Mouse (Mus musculus) urinary bladder, postnatal 10 days (tissue): ENCODE results near the gene Cryl1.

Source experiments
- DNase-seq: peaks from one replicate; pipeline ENCODE4 v3.0.0; 2022; ENCODE audit warnings: low spot score

Gene Cryl1

GRCm38 (mm10) chr14:57398065-57398757 is at the start of gene Cryl1:
Gene Cryl1, minus strand, starts transcription at chr14:57398529.
- DNase-seq, result peak; percentile 79

DNA sequence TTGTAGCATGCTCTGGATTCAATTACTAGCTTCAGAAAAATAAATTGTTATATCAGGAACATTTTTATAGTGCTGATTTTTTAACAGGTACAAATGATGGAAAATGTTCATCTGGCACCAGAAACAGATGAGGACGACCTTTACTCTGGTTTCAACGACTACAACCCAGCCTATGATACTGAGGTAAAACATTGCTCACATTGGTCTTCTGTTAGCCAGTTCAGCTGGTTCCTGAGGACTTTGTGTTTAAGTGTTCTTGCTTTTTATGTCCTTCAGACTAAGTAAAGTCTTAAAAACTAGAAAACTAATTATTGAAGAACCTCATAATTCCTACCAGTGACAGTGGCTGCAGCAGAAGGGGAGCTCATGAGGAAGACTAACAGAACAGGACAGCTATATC is 32.1 kb upstream of the Cryl1 start:
- no peak for DNase-seq

- DNase-seq, result no peak
Observed at GRCm38 (mm10) chr14:57424212-57424561, 25.9 kb upstream of the Cryl1 start.

DNA sequence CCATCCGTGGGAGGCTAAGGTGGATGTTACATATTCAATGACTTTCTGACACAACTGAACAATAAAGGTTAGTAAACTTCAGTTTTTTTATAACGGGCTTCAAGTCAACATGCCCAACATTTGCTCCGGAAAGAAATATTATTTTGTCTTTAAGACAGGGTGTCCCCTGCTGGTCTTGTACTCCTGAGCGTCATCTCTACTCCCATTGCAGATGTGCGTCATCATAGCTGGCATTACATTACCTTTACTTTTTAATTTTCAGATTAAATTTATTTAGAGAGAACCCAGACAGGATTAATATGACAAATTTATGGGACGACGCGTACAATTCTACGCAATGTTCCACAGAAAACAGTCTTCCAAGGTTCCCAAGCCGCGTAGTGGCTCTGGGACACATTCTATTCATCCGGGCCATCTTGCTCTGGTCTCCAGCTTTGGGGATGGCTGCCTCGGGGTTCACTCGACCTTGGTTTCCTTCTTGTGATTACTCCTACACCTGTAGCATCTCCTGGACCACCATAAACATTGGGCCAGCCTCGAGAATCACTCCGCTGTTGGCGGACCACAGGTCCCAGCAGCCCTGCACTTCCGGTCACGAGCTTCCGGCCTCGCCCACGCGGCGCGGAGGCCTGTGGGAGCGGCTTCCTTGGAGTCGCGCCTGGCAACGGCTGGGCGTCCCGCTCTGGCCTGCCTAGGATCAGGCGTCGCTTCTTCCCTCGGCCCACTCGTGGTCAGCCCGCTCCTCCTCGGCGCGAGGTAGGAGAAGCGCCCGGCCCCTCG is 25.3 kb upstream of the Cryl1 start, which contains the start of gene Ift88:
Gene Ift88, plus strand, starts transcription at position 631 of the 780 bp plus-strand sequence.
- peak; percentile 73 for DNase-seq

DNA sequence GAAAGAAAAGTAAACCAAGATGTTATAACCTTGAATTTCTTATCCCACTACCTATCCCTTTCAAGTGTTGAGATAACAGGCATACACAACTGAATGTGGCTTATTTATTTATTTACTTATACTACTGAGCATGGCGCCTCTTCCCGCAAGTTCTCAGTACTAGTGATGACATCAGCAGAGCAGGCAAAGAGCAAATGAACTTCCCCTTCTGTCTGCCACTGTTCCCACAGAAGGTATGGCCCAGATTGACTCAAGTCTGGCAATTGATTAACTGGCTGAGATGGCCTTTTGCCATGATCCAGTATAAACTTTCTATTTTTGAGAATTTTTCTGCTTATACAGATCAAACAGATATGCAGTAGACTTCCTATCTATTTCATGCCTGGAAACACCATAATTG is 18.9 kb upstream of the Cryl1 start:
- DNase-seq, result no peak

DNA sequence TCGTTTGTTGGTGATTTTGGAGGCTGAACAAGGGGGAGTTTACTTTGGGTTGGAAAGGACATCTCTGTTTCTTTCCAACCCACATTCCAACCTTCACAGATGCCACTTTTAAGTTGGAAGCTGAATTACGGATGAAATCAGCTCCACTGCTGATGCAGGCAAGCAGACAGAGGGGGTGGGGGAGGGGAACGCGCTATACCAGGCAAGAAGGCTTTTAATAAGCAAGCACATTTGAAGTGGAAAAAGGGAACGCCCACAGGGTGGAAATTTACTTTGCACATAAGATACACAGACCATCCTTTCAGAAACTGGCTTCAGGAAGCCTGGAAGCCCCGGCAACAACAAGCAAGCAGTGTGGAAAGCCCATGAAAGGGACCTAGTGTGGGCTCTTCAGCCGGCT is 13.8 kb upstream of the Cryl1 start:
- no peak for DNase-seq

DNA sequence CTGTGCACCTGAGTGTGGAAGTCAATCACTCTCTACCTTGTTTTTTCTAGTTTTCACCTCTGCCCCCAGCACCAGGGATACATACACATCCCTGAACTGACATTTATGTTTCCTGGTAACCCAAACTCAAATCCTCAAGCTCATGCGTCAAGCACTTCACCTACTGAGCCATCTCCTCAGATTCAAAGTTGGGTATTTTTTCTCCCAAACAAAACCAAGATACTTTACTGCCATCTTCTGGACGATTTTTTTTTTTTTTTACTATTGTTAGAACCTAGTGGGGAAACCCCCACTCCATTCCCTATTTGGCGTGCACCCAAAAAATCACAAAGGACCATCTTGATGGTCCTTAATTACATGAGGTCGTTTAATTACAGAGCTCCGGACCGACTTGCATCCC is 10.8 kb upstream of the Cryl1 start:
- no peak for DNase-seq

DNA sequence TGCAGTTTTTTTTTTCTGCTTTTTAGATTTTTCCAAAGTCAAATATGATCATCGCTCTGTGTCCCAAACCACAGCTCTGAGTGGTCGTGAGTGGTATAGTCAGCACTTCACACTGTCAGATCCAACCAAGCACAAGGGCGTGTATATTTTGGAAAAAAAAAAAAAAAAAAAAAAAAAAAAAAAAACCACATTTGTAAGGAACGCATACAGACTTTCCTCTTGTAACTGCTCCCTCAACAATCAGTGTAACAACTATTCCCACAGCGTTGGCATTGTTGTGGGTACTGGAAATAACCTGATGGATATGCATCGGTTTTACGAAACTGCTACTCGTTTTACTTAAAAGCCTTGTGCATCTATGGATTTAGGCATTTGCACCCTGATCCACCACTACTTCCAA is 9.8 kb upstream of the Cryl1 start:
- DNase-seq, result no peak

- no peak for DNase-seq
Observed at GRCm38 (mm10) chr14:57407039-57407987, 9.0 kb upstream of the Cryl1 start.

DNA sequence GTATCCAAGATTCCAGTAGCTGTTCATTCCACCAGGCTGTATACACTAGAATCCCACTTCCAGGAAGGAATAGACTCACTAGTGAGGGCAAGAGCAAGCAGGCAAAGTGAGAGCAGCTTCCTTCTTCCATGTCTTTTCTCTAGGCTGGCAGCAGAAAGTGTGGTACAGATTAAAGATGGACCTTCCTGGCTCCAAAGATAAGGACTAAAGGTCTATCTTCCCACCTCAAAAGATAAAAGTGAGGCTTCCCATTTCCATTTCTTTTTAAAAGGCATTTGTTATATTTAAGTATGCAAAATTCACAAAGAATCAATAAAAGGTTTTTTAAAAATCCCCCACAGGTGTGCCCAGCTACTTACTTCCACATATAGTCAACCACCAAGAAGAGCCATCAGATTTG is 4.5 kb upstream of the Cryl1 start:
- no peak for DNase-seq

GRCm38 (mm10) chr14:57398813-57399427 is 591 bp upstream of the Cryl1 start:
- no peak for DNase-seq

DNA sequence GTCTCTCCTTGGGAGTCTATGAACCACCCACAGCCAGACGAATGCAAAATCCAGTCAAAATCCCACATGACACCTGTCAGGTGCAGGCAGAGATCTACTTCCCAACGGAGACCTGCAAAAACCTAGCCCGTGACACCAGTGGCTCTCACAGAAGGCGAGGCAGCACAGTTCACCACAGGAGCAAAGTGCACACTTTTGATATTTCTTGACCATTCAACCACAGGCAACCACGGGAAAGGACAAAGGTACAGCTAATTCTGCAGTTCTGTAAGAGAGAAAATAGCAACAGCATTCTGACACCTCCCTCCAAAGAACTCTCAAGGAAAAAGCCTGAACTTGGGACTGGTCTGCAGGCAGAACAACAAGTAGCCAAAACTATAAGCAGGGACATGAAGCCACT is 1.1 kb downstream of the Cryl1 start:
- DNase-seq, result no peak

DNA sequence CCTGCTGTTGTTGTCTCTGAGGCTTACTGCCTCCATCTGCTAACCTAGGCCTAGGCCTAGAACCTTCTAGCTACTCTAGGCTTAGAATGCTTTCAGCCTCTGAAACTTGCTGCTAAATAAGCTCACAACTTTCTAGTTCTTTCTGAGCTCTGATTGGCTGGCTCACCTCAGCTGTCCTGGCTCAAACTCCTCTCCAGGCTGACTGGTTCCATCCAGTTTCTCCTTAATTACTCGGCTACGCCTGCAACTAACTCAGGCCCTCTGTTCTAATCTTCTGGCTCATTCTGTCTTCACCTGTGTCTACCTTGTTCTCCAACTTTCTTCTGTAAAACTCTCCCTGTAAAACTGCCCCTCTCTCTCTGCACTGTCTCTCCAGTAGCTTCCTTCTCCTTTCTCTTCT is 2.9 kb downstream of the Cryl1 start:
- no peak for DNase-seq

- DNase-seq, result no peak
Observed at GRCm38 (mm10) chr14:57392278-57392677, 6.1 kb downstream of the Cryl1 start.

DNA sequence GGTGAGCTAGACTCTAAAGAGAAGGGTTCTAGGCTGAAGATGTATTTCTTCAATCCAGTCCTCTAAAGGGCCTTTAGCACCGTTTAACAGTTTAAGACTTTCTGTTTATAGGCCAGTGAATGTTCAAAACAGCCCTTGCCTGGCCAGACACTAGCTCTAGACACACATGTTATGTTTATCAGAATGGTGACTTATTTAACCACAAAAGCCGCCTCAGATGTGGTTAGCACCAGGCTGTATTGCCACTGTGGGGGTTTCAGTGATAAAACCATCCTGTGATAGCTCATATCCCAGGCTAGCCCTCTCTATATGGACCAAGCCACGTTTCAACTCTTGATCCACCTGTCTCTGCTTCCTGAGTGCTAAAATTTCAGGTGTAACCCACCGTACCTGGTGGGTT is 6.7 kb downstream of the Cryl1 start:
- no peak for DNase-seq

DNA sequence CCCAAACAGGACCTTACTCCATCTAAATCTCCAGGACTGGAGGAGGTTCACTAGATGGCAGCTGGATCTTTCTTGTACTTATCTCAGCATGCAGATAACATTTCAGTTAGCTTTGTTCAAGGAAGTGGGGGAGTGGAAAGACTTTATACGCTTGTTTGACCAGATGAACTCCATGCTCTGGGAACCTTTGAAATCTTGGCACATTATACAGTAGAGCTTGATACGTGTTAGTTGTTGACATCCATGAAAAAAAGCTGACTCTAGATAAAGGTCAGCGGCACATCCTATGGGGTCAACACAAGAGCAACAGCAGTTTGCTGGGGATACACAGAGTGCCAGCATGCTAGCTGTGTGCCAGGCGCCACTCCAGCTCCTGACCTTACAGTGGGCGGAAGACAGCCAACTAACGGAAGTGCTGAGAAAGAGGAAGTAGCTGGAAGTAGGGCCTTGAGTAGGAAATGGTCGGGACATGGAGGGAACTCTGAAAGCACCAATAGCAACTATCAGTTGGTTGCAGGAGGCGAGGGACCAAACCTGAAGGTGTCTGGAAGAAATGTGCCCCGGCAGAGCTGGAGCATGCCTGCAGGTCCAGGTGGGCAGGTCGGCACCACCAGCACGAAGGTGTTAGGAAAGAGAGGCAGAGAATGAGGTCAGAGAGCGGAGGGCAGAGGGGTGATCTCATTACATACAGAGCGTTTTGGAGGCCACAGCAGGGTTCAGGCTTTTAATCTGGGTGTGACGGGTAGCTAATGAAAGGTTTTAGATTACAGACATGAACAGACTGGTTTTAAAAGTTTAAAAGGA is 11.4 kb downstream of the Cryl1 start:
- no peak for DNase-seq

GRCm38 (mm10) chr14:57385667-57386066 is 12.7 kb downstream of the Cryl1 start:
- no peak for DNase-seq

- no peak for DNase-seq
Observed at GRCm38 (mm10) chr14:57377531-57377930, 20.8 kb downstream of the Cryl1 start.

GRCm38 (mm10) chr14:57376956-57377355 is 21.4 kb downstream of the Cryl1 start:
- DNase-seq, result no peak

- no peak for DNase-seq
Observed at GRCm38 (mm10) chr14:57376016-57376415, 22.3 kb downstream of the Cryl1 start.

GRCm38 (mm10) chr14:57375205-57375604 is 23.1 kb downstream of the Cryl1 start:
- DNase-seq, result no peak
